Mouse (Mus musculus) embryonic facial prominence, embryonic 10.5 days (tissue): ENCODE data around the gene Cpsf4l. TPM values are rescaled to one million over a fixed set of nuclear protein-coding genes. Genes with fewer than 3 reads are reported as not detected.
A peak's percentile ranks its signal among the peaks of the same experiment; 100 is the strongest.

Experiments used
- DNase-seq: peaks from one replicate; pipeline ENCODE4 v3.0.0-alpha.2; 2017; ENCODE audit warnings: low spot score
- H3K27ac ChIP-seq: fragments of 300-500 bp; sonication (generic); replicated peaks from 2 replicates; pipeline ENCODE4 v1.5.1; 2016; ENCODE audit warnings: mild to moderate bottlenecking
- H3K27me3 ChIP-seq: fragments of 300-500 bp; sonication (generic); replicated peaks from 2 replicates; pipeline ENCODE4 v1.6.1; 2016; ENCODE audit warnings: low read depth, mild to moderate bottlenecking; ENCODE audit not compliant: poor library complexity, severe bottlenecking
- H3K36me3 ChIP-seq: fragments of 300-500 bp; sonication (generic); replicated peaks from 2 replicates; pipeline ENCODE4 v1.6.1; 2016; ENCODE audit warnings: mild to moderate bottlenecking, moderate library complexity
- H3K4me1 ChIP-seq: fragments of 300-500 bp; sonication (generic); 2 replicates; pipeline ENCODE4 v1.6.1; 2016
- H3K4me3 ChIP-seq: fragments of 300-500 bp; sonication (generic); 2 replicates; pipeline ENCODE4 v1.5.1; 2016; ENCODE audit warnings: mild to moderate bottlenecking, moderate library complexity
- H3K9me3 ChIP-seq: fragments of 300-500 bp; sonication (generic); 2 replicates; pipeline ENCODE4 v1.6.1; 2016; ENCODE audit warnings: mild to moderate bottlenecking
- WGBS: fragments of 180-500 bp; shearing (Covaris S2); methylation state at CpG from one replicate; pipeline ENCODE4 v1.1.7; 2016; 5-methylcytosine and 5-hydroxymethylcytosine counted together
- polyA plus RNA-seq: library from polyadenylated mRNA; unstranded; fragments of >200 nt; fragmentation: Nextera tagmentation; extraction: Ambion mirVana; gene quantifications from 2 replicates; pipeline ENCODE4 v1.2.1, GENCODE M21; 2016

Gene Cpsf4l
- polyA plus RNA-seq, 1 experiment from 2014 or later, result 0.69 TPM

DNA sequence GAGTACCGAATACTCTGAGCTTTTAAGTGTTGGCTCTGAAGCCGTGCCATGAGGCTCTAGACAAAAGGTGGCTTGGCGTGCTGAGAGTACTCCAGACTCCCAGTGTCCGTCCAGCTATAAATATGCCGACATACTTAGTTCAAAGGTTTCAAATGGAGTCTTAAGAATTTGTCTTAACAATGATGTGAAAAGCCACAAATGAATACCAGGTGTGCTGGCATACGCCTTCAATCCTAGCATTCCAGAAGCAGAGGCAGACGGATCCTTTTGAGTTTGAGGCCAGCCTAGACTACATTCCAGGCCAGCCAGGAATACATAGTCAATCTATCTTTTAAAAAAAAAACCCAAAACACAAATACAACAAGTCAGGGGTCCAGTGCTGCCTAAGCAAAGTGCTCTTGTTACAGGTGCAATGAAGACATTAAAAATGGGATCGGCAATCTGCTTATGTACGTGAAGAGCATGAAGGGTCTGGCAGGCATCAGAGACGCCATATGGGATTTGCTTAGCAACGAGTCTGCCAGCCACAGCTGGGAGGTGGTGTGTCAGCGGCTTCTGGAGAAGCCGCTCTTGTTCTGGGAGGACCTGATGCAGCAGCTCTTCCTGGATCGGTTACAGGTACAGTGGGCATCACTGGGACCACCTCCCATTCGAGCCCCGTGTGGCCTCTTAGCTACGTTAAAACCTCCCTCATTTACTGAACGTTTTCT lies 55.1 kb downstream of the Cpsf4l start:
- peak; percentile 30 for DNase-seq
- no peak overlapping the region for H3K4me3 ChIP-seq
- peaks cover 59% of the 10 kb centered on the region for H3K4me1 ChIP-seq
- H3K9me3 ChIP-seq, result no peaks in the 10 kb centered on the region
- no peaks in the 10 kb centered on the region for H3K27me3 ChIP-seq
- H3K36me3 ChIP-seq, result peaks cover 83% of the 10 kb centered on the region
- WGBS, result 70% methylated on average over 18 of the region's 18 CpGs
- H3K27ac ChIP-seq, result peak overlapping the region; percentile 54

DNA sequence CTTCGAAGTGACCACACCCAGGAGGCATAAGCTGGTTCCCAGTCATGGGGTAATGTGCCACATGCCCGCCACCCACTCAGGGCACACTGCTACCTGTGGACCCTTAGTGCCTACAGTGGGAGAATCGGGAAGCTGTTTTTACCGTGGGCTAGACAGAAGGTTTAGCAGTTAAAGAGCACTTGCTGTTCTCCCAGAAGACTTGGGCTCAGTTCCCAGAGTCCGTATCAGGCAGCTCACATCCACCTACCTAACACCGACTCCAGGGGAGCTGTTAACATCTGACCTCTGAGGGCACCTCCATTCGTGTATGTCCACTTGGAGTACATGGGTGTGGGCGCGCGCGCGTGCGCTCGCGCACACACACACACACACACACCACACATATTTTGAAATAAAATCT lies 55.7 kb downstream of the Cpsf4l start:
- Histone ChIP-seq H3K9me3 (no peaks in the 10 kb centered on the region), H3K36me3 (peaks cover 77% of the 10 kb centered on the region), H3K4me1 (peaks cover 58% of the 10 kb centered on the region), H3K4me3 (no peak overlapping the region), H3K27me3 (no peaks in the 10 kb centered on the region), H3K27ac (peak overlapping the region; percentile 54)
- DNase-seq, result no peak
- 92% methylated on average over 15 of the region's 15 CpGs for WGBS

DNA sequence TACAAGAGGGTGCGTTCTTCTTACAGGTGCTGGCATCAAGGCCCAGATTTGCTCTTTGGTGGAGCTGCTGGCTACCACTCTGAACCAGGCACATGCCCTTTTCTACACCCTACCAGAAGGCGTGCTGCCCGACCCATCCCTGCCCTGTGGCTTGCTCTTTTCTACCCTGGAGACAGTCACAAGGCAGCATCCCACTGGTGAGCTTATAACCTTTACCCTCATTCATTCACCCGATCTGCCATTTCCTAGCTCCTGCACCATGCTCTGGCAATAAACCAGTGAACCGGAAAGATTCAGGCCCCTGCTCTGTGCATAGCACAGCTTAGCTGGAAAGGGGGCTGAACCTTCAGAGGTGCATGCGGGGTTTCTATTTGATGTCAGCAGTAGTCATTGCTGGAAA lies 57.3 kb downstream of the Cpsf4l start:
- H3K27me3 ChIP-seq, result 0 out of 2 replicates have a peak, but pooled peaks cover 2% of the 10 kb centered on the region
- H3K9me3 ChIP-seq, result no peaks in the 10 kb centered on the region
- peaks cover 69% of the 10 kb centered on the region for H3K4me1 ChIP-seq
- H3K27ac ChIP-seq, result no peak overlapping the region
- peaks cover 61% of the 10 kb centered on the region for H3K36me3 ChIP-seq
- WGBS, result 94% methylated on average over 6 of the region's 6 CpGs
- no peak overlapping the region for H3K4me3 ChIP-seq
- DNase-seq, result no peak

DNA sequence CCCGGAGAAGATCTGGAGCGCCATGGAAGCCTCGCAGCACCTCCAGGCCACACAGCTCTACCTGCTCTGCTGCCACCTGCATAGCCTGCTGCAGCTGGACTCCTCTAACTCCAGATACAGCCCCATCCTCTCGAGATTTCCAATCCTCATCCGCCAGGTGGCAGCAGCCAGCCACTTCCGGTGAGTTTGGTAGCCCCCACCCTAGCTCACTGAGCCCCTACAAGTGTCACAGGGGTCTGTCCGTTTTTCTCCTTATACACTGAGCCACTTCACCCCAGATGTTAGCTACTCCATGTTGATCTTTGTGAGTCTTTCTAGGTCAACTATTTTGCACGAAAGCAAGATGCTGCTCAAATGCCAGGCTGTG lies 57.9 kb downstream of the Cpsf4l start:
- Histone ChIP-seq H3K9me3 (no peaks in the 10 kb centered on the region), H3K4me1 (peaks cover 65% of the 10 kb centered on the region), H3K27ac (peak overlapping the region; percentile 19; the same call in 1 of the 2 replicates), H3K36me3 (peaks cover 54% of the 10 kb centered on the region), H3K27me3 (0 out of 2 replicates have a peak, but pooled peaks cover 5% of the 10 kb centered on the region), H3K4me3 (0 out of 2 replicates have a peak overlapping the region, but pooled peaks have one; percentile 23)
- peak; percentile 66 for DNase-seq
- WGBS, result 53% methylated on average over 8 of the region's 8 CpGs

DNA sequence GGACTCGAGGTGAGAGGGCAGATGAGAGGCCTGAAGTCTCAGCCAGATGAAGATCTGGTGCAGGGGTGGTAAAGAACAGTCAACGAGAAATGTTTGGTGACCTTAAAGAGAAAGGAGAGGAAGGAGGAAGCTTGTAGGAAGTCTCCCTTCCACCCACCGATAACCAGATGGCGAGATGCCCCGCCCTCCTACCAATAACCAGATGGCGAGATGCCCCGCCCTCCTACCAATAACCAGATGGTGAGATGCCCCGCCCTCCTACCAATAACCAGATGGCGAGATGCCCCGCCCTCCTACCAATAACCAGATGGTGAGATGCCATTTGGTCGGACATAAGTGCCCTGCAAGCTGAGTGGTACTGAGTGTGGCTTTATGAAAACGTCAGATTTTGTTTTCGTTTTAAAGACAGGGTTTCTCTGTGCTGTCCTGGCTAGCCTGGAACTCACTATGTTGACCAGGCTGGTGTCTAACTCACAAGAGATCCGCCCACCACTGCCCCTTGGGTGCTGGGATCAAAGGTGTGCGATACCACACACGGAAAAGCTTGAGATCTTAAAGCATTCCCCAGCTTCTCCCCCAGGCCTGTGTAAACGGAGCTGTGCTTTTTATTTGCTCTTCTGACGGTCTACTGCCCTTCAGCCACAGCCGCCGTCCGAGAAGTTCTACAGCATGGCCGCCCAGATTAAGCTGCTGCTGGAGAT lies 58.5 kb downstream of the Cpsf4l start:
- Histone ChIP-seq H3K36me3 (peaks cover 49% of the 10 kb centered on the region), H3K27ac (peak overlapping the region; percentile 19; the same call in 1 of the 2 replicates)
- WGBS, result 72% methylated on average over 22 of the region's 22 CpGs

DNA sequence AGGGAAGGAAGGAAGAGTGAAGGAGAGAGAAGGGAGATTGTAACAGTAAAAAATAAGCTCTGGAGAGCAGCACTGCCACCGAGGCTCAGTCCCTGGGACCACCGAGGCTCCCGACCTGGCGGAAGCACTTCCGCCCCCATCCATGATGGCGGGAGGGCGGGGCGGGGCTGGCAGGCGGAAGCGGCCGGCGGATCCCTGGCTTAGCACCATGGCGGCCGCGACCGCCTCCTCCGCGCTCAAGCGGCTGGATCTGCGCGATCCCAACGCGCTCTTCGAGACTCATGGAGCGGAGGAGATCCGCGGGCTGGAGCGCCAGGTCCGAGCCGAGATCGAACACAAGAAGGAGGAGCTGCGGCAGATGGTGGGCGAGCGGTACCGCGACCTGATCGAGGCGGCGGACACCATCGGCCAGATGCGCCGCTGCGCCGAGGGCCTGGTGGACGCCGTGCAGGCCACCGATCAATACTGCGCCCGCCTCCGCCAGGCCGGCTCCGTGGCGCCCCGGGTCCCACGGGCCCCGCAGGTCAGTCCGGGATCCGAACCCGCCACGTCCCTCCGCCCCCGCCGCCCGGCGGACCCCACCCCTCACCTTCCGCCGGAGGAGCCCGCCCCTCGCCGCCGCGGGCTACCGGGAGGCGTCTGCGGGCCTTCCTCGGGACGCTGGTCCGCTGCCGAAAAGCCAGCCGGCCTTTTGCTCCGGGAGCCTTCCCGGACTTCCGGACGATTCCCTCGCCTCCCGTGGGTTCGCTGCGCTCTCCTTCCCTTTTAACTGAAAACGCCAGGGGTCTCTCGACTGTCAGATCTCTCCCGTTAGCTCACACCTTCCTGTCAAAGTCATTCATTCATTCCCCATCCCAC lies 60.2 kb downstream of the Cpsf4l start, which contains the start of gene Slc39a11:
Gene Slc39a11, minus strand, starts transcription at position 727 of the 858 bp plus-strand sequence.
- Histone ChIP-seq H3K27me3 (0 out of 2 replicates have a peak, but pooled peaks cover 5% of the 10 kb centered on the region), H3K27ac (peak within 1 kb of the TSS; percentile 97), H3K36me3 (peaks cover 31% of the 10 kb centered on the region), H3K9me3 (peaks cover 3% of the 10 kb centered on the region; the same call in 1 of the 2 replicates), H3K4me1 (peaks cover 54% of the 10 kb centered on the region), H3K4me3 (peak within 1 kb of the TSS; percentile 97)
- DNase-seq, result peak; percentile 88
- WGBS, result under 1% methylated on average over 91 of the region's 91 CpGs

More for the DNA sequence above, 58.5 kb downstream of the Cpsf4l start:
- 0 out of 2 replicates have a peak, but pooled peaks cover 5% of the 10 kb centered on the region for H3K27me3 ChIP-seq
- no peak for DNase-seq
- no peaks in the 10 kb centered on the region for H3K9me3 ChIP-seq
- H3K4me1 ChIP-seq, result peaks cover 62% of the 10 kb centered on the region
- H3K4me3 ChIP-seq, result peak overlapping the region; percentile 97; the same call in 1 of the 2 replicates

DNA sequence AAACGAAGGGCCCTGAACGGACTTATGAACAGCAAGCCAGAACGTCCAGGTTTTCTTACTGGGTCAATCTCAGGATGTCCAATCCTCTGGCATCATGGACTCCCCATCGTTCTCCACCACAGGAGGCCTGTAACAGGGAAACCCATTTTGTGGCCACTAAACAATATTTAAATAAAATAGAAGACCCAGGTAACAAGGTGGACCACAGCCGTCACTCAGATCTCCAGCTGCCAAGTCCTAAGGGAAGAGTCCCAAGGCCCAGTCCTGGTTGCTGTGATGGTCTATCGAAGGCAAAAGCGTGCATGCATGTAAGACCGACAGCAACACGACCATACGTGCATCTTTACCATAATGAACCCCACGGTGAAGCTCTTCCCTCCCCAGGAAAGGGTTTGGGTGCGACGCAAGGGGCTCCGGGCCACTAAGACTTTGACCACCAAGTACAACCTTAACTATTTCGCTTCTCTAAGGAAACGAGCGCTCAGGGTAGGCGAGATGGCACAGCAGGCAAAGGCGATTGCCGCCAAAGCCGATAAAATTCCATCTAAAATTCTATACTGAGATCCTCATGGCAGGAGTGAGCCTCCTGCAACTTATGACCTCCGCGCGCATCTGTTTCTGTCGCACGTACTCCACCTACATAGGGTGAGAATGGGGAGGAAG lies 61.0 kb downstream of the Cpsf4l start, which contains the start of gene Cog1:
Gene Cog1, plus strand, starts transcription at position 480 of the 663 bp plus-strand sequence.
- H3K36me3 ChIP-seq, result peaks cover 24% of the 10 kb centered on the region
- 0 out of 2 replicates have a peak, but pooled peaks cover 5% of the 10 kb centered on the region for H3K27me3 ChIP-seq
- H3K27ac ChIP-seq, result peak within 1 kb of the TSS; percentile 97
- DNase-seq, result no peak
- peak within 1 kb of the TSS; percentile 97 for H3K4me3 ChIP-seq
- peaks cover 5% of the 10 kb centered on the region; the same call in 1 of the 2 replicates for H3K9me3 ChIP-seq
- H3K4me1 ChIP-seq, result peaks cover 46% of the 10 kb centered on the region
- 41% methylated on average over 26 of the region's 26 CpGs for WGBS

Other genes with a start within 250 kb of the Cpsf4l start
- gene Sstr2, start 90.7 kb downstream of the Cpsf4l start, polyA plus RNA-seq, result 2.1 and 4.2 TPM in 2 replicates
- gene Cog1, start 60.8 kb downstream of the Cpsf4l start, polyA plus RNA-seq, result 27.4 and 28.1 TPM in 2 replicates
- gene Slc39a11, start 59.9 kb downstream of the Cpsf4l start, polyA plus RNA-seq, result 17.0 and 17.2 TPM in 2 replicates
- gene Fam104a, start 25.9 kb downstream of the Cpsf4l start, polyA plus RNA-seq, result 53.4 and 57.6 TPM in 2 replicates
- gene D11Wsu47e, start 25.6 kb downstream of the Cpsf4l start, polyA plus RNA-seq, result 26.4 and 28.0 TPM in 2 replicates
- 117 TPM in 2 replicates for gene Cdc42ep4, start 41.9 kb upstream of the Cpsf4l start, polyA plus RNA-seq